Mouse (Mus musculus): ENCODE results near the gene Pin4. TPM values are rescaled to one million over a fixed set of nuclear protein-coding genes. Genes with fewer than 3 reads are reported as not detected.
"Not testable (repeated sequence)": the region's sequence is repeated elsewhere in the genome, so short reads cannot be mapped to it uniquely, and the experiment has no call there.

Gene Pin4
- polyA plus RNA-seq, 1 experiment from 2014 or later: 75.6 TPM

GRCm38 (mm10) chrX:102109349-102109748 lies 9.9 kb upstream of the Pin4 start:
- not testable (repeated sequence) for H3K27me3 ChIP-seq (replicated peaks; ENCODE audit: control insufficient read depth, insufficient read depth, low read length); H3K36me3 ChIP-seq (ENCODE audit: control insufficient read depth, insufficient read depth, low read length); H3K4me2 ChIP-seq (ENCODE audit: low read length); H3K4me3 ChIP-seq (ENCODE audit: low read depth, low read length); H3K9ac ChIP-seq (ENCODE audit: low read length); DNase-seq (ENCODE audit: low spot score); H3K9me3 ChIP-seq (ENCODE audit: control insufficient read depth, low read length); H3K27ac ChIP-seq (ENCODE audit: low read depth); H3K4me1 ChIP-seq (replicated peaks; ENCODE audit: control insufficient read depth, insufficient read depth, low read length); ATAC-seq (replicated peaks; ENCODE audit: low FRiP score, low TSS enrichment, low read depth)
- 64% methylated on average over 5 of the region's 5 CpGs for WGBS

GRCm38 (mm10) chrX:102115676-102116075 lies 3.6 kb upstream of the Pin4 start:
- DNase-seq (ENCODE audit: low spot score): no peak

GRCm38 (mm10) chrX:102121321-102121720 lies 2.1 kb downstream of the Pin4 start:
- Histone ChIP-seq H3K4me3 (ENCODE audit: low read depth, low read length) (no peak overlapping the region), H3K27me3 (replicated peaks; ENCODE audit: control insufficient read depth, insufficient read depth, low read length) (no peaks in the 10 kb centered on the region), H3K27ac (ENCODE audit: low read depth) (no peak overlapping the region), H3K9me3 (ENCODE audit: control insufficient read depth, low read length) (no peaks in the 10 kb centered on the region), H3K4me2 (ENCODE audit: low read length) (no peak overlapping the region), H3K4me1 (replicated peaks; ENCODE audit: control insufficient read depth, insufficient read depth, low read length) (no peaks in the 10 kb centered on the region), H3K36me3 (ENCODE audit: control insufficient read depth, insufficient read depth, low read length) (peaks cover 12% of the 10 kb centered on the region; the same call in 1 of the 2 replicates), H3K9ac (ENCODE audit: low read length) (no peak overlapping the region)
- WGBS: 84% methylated on average over 2 of the region's 2 CpGs
- DNase-seq (ENCODE audit: low spot score): no peak
- no peak for ATAC-seq (replicated peaks; ENCODE audit: low FRiP score, low TSS enrichment, low read depth)

More at GRCm38 (mm10) chrX:102115676-102116075, 3.6 kb upstream of the Pin4 start:
- no peak overlapping the region for H3K4me2 ChIP-seq (ENCODE audit: low read length)
- ATAC-seq (replicated peaks; ENCODE audit: low FRiP score, low TSS enrichment, low read depth): no peak
- 39% methylated on average over 4 of the region's 4 CpGs for WGBS
- no peak overlapping the region for H3K9ac ChIP-seq (ENCODE audit: low read length)
- H3K27me3 ChIP-seq (replicated peaks; ENCODE audit: control insufficient read depth, insufficient read depth, low read length): no peaks in the 10 kb centered on the region
- H3K4me1 ChIP-seq (replicated peaks; ENCODE audit: control insufficient read depth, insufficient read depth, low read length): no peaks in the 10 kb centered on the region
- no peaks in the 10 kb centered on the region for H3K36me3 ChIP-seq (ENCODE audit: control insufficient read depth, insufficient read depth, low read length)
- H3K27ac ChIP-seq (ENCODE audit: low read depth): no peak overlapping the region
- no peak overlapping the region for H3K4me3 ChIP-seq (ENCODE audit: low read depth, low read length)
- no peaks in the 10 kb centered on the region for H3K9me3 ChIP-seq (ENCODE audit: control insufficient read depth, low read length)

- Histone ChIP-seq H3K4me2 (ENCODE audit: low read length) (no peak overlapping the region), H3K27me3 (replicated peaks; ENCODE audit: control insufficient read depth, insufficient read depth, low read length) (no peaks in the 10 kb centered on the region), H3K9me3 (ENCODE audit: control insufficient read depth, low read length) (no peaks in the 10 kb centered on the region), H3K27ac (ENCODE audit: low read depth) (no peak overlapping the region), H3K9ac (ENCODE audit: low read length) (no peak overlapping the region), H3K4me1 (replicated peaks; ENCODE audit: control insufficient read depth, insufficient read depth, low read length) (no peaks in the 10 kb centered on the region), H3K4me3 (ENCODE audit: low read depth, low read length) (no peak overlapping the region), H3K36me3 (ENCODE audit: control insufficient read depth, insufficient read depth, low read length) (peaks cover 29% of the 10 kb centered on the region)
- no peak for DNase-seq (ENCODE audit: low spot score)
- ATAC-seq (replicated peaks; ENCODE audit: low FRiP score, low TSS enrichment, low read depth): no peak
- WGBS: 64% methylated on average over 1 of the region's 1 CpGs
Measured at GRCm38 (mm10) chrX:102141157-102141556, 21.9 kb downstream of the Pin4 start.

- H3K4me3 ChIP-seq (ENCODE audit: low read depth, low read length): peak within 1 kb of the TSS; percentile 54
Measured at GRCm38 (mm10) chrX:102156618-102157422, 37.6 kb downstream of the Pin4 start, which contains the start of gene Ercc6l. TSS of gene Ercc6l (minus strand) at chrX:102157091.

GRCm38 (mm10) chrX:102157423-102157791 lies 38.2 kb downstream of the Pin4 start:
- peak overlapping the region; percentile 25 for H3K4me3 ChIP-seq (ENCODE audit: low read depth, low read length)
- peak overlapping the region; percentile 57; the same call in 1 of the 2 replicates for H3K27ac ChIP-seq (ENCODE audit: low read depth)
- H3K4me2 ChIP-seq (ENCODE audit: low read length): peak overlapping the region; percentile 26
- no peaks in the 10 kb centered on the region for H3K36me3 ChIP-seq (ENCODE audit: control insufficient read depth, insufficient read depth, low read length)
- H3K9me3 ChIP-seq (ENCODE audit: control insufficient read depth, low read length): no peaks in the 10 kb centered on the region
- ATAC-seq (replicated peaks; ENCODE audit: low FRiP score, low TSS enrichment, low read depth) (0 out of 2 replicates have a peak, but pooled peaks have one; percentile 12), DNase-seq (ENCODE audit: low spot score) (no peak)
- WGBS: 45% methylated on average over 5 of the region's 5 CpGs
- peak overlapping the region; percentile 11; the same call in 1 of the 2 replicates for H3K9ac ChIP-seq (ENCODE audit: low read length)
- H3K27me3 ChIP-seq (replicated peaks; ENCODE audit: control insufficient read depth, insufficient read depth, low read length): no peaks in the 10 kb centered on the region
- H3K4me1 ChIP-seq (replicated peaks; ENCODE audit: control insufficient read depth, insufficient read depth, low read length): no peaks in the 10 kb centered on the region

More at GRCm38 (mm10) chrX:102156618-102157422, 37.6 kb downstream of the Pin4 start, which contains the start of gene Ercc6l:
- peak within 1 kb of the TSS; percentile 44 for H3K4me2 ChIP-seq (ENCODE audit: low read length)
- WGBS: 10% methylated on average over 42 of the region's 42 CpGs
- H3K9ac ChIP-seq (ENCODE audit: low read length): peak within 1 kb of the TSS; percentile 63
- H3K27me3 ChIP-seq (replicated peaks; ENCODE audit: control insufficient read depth, insufficient read depth, low read length): no peaks in the 10 kb centered on the region
- peak; percentile 84 for DNase-seq (ENCODE audit: low spot score)
- H3K9me3 ChIP-seq (ENCODE audit: control insufficient read depth, low read length): no peaks in the 10 kb centered on the region
- peak; percentile 97 for ATAC-seq (replicated peaks; ENCODE audit: low FRiP score, low TSS enrichment, low read depth)
- H3K4me1 ChIP-seq (replicated peaks; ENCODE audit: control insufficient read depth, insufficient read depth, low read length): no peaks in the 10 kb centered on the region
- H3K27ac ChIP-seq (ENCODE audit: low read depth): peak within 1 kb of the TSS; percentile 62; the same call in 1 of the 2 replicates
- H3K36me3 ChIP-seq (ENCODE audit: control insufficient read depth, insufficient read depth, low read length): no peaks in the 10 kb centered on the region

GRCm38 (mm10) chrX:102159778-102160177 lies 40.5 kb downstream of the Pin4 start:
- Histone ChIP-seq H3K4me3 (ENCODE audit: low read depth, low read length) (no peak overlapping the region), H3K36me3 (ENCODE audit: control insufficient read depth, insufficient read depth, low read length) (no peaks in the 10 kb centered on the region), H3K4me2 (ENCODE audit: low read length) (no peak overlapping the region), H3K4me1 (replicated peaks; ENCODE audit: control insufficient read depth, insufficient read depth, low read length) (no peaks in the 10 kb centered on the region), H3K9me3 (ENCODE audit: control insufficient read depth, low read length) (no peaks in the 10 kb centered on the region), H3K27me3 (replicated peaks; ENCODE audit: control insufficient read depth, insufficient read depth, low read length) (no peaks in the 10 kb centered on the region), H3K9ac (ENCODE audit: low read length) (no peak overlapping the region), H3K27ac (ENCODE audit: low read depth) (no peak overlapping the region)
- no peak for ATAC-seq (replicated peaks; ENCODE audit: low FRiP score, low TSS enrichment, low read depth)
- DNase-seq (ENCODE audit: low spot score): no peak
- WGBS: 58% methylated on average over 2 of the region's 2 CpGs

- Histone ChIP-seq H3K36me3 (ENCODE audit: control insufficient read depth, insufficient read depth, low read length) (no peaks in the 10 kb centered on the region), H3K4me1 (replicated peaks; ENCODE audit: control insufficient read depth, insufficient read depth, low read length) (no peaks in the 10 kb centered on the region), H3K27me3 (replicated peaks; ENCODE audit: control insufficient read depth, insufficient read depth, low read length) (no peaks in the 10 kb centered on the region), H3K4me2 (ENCODE audit: low read length) (no peak overlapping the region), H3K9ac (ENCODE audit: low read length) (no peak overlapping the region), H3K27ac (ENCODE audit: low read depth) (no peak overlapping the region), H3K4me3 (ENCODE audit: low read depth, low read length) (no peak overlapping the region), H3K9me3 (ENCODE audit: control insufficient read depth, low read length) (no peaks in the 10 kb centered on the region)
- no peak for DNase-seq (ENCODE audit: low spot score)
- WGBS: 71% methylated on average over 2 of the region's 2 CpGs
- no peak for ATAC-seq (replicated peaks; ENCODE audit: low FRiP score, low TSS enrichment, low read depth)
Measured at GRCm38 (mm10) chrX:102160528-102160927, 41.3 kb downstream of the Pin4 start.

Measured in intestine, embryonic 14.5 days (tissue).